Mouse (Mus musculus): Measurements from ENCODE around the gene Galnt18. TPM values are rescaled to one million over a fixed set of nuclear protein-coding genes. Genes with fewer than 3 reads are reported as not detected.

The Galnt18 gene
- total RNA-seq, 2 experiments from 2014 or later: 53.8 to 55.0 TPM

GRCm38 (mm10) chr7:111771251-111771801 lies 8.5 kb downstream of the Galnt18 start:
- DNase-seq: no peak

DNA sequence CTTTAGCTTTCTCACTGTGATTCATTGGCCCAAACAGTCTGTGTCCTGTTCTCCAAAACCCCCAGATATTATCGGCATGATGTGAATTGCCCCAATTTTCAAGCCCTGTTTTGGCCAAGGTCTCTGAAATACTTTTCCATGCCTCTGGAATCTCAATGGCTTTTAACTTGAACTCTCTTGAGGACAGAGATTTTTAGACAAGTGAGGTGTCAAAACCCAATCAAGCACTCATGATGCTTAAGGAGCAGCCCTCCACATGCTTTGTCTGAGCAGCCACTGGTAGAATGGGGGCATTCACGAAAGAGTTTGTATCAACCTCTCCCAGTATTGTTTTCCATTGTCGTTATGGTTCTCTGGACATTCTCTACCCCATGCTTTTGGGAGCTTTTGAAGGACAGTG lies 9.2 kb downstream of the Galnt18 start:
- DNase-seq: no peak

GRCm38 (mm10) chr7:111766145-111766767 lies 13.5 kb downstream of the Galnt18 start:
- DNase-seq: no peak

DNA sequence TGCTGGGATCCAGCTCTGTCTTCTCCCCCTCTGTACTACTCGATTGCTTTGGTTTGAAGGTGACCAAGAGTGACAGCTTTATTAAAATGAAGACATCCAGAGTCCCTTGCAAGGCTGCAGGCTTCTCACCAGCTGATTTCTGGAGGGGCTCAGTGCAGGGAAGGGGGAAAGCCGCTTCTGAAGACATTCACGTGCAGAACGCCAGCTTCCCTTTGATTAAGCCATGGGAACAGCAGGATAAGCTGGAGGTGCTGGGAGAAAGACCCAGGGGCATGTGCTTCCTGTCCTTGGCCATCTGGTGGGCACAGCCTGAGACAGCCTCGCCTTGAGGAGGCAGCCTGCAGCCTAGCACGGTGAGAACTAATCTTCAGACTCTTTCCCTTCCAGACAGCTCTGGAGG lies 17.0 kb downstream of the Galnt18 start:
- no peak for DNase-seq

GRCm38 (mm10) chr7:111748571-111749071 lies 31.2 kb downstream of the Galnt18 start:
- peak; percentile 36 to 42 for DNase-seq

DNA sequence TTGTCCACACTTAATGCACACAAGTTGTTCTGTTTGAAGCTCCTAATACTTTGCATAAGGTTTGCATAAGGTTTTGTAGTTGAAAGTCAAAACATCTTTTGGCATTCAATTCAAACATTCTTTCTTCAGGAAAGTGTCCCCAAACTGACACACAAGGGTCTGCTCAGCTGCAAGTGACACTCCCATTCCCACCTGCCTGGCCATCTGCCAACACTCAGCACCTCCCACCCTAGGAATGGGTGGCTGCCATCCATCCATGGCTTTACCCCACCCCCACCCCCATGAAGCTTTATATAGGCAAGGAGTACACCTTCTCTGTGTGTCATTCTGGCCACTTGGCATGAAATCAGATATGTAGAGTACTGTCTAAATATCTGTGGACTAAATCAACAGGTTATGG lies 35.0 kb downstream of the Galnt18 start:
- DNase-seq: no peak

DNA sequence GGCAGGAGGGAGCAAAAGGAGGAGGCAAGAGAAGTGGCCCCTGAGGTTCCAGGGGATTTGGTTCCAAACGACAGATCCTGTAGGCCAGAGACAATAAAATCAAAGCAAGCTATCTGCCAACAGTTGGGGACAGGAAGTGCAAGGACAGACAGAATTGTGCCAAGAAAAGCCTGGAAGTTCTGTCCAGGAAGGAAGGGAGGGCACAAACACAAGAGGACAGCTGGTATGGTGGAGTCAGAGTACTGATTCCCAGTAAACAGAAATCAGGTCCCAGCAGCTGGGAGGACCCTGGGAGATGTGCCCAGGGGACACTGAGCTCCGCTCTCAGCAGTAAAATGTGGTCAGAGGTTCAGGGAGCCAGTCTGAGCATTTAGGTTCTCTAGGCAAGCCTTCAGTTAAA lies 38.2 kb downstream of the Galnt18 start:
- no peak for DNase-seq

DNA sequence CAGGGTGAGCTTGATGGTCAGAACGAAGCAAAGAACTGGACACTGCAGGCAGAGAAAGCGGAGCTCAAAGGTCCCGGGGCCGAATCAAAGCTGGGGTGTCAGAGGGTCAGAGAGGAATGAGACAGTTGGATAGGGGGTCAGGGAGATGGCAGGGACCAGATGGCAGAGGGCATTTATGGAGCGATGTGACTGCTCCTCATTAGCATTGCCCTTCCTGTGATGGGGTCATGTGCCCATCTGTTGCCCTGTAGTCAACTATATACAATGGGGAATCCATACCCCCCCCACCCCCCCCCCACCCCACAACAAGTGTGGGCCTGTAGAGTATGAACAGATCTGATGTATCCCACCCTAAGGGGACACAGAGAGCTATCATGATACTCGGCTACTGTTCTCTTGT lies 39.7 kb downstream of the Galnt18 start:
- no peak for DNase-seq

DNA sequence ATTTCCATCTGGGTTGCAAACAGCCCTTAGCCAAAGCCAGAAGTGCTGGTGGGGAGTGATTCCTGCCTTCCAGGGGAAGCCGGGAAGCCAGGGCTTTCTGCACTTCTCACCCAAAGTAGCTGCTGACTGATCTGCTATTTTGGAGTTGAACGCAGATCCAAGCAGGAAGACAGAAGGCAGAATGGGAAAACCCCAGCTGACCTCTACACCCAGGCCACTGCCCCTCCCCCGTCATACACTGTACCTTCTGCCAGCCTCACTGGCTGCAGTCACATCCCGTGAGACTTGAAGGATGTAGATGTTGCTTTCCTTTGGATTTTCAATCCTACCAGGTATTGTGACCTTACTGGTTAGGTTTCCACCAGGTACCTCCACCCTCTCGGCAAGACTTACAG lies 40.4 kb downstream of the Galnt18 start:
- no peak for DNase-seq

- DNase-seq: no peak
Measured at GRCm38 (mm10) chr7:111738456-111739370, 41.1 kb downstream of the Galnt18 start.

DNA sequence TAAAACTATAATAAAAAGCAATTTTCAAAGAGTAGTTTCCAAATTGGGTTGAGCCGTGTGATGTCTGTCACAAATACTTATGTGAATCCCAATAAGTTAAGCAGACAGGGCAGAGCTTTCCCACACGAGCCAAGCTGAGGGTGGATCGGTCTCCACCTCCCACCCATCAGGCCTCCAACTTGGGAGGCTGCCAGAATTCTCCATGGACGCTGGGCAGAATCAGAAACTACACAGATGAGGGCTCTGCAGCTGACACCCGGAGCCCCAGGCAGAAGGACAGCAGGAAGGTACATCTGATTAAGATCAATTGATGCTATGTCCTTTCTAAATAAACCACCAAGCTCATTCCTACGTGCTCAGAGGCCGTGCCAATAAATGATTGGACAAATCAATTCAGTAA lies 42.4 kb downstream of the Galnt18 start:
- DNase-seq: no peak

GRCm38 (mm10) chr7:111736365-111736764 lies 43.4 kb downstream of the Galnt18 start:
- DNase-seq: no peak

- DNase-seq: no peak
Measured at GRCm38 (mm10) chr7:111730346-111731269, 49.2 kb downstream of the Galnt18 start.

GRCm38 (mm10) chr7:111726928-111727327 lies 52.8 kb downstream of the Galnt18 start:
- no peak for DNase-seq

- no peak for DNase-seq
Measured at GRCm38 (mm10) chr7:111724730-111725129, 55.0 kb downstream of the Galnt18 start.

GRCm38 (mm10) chr7:111724004-111724403 lies 55.8 kb downstream of the Galnt18 start:
- DNase-seq: no peak

- DNase-seq: no peak
Measured at GRCm38 (mm10) chr7:111721308-111721698, 58.5 kb downstream of the Galnt18 start.

- peak; percentile 69 to 80 for DNase-seq
Measured at GRCm38 (mm10) chr7:111720511-111721307, 59.1 kb downstream of the Galnt18 start.

GRCm38 (mm10) chr7:111718900-111719299 lies 60.9 kb downstream of the Galnt18 start:
- no peak for DNase-seq

DNA sequence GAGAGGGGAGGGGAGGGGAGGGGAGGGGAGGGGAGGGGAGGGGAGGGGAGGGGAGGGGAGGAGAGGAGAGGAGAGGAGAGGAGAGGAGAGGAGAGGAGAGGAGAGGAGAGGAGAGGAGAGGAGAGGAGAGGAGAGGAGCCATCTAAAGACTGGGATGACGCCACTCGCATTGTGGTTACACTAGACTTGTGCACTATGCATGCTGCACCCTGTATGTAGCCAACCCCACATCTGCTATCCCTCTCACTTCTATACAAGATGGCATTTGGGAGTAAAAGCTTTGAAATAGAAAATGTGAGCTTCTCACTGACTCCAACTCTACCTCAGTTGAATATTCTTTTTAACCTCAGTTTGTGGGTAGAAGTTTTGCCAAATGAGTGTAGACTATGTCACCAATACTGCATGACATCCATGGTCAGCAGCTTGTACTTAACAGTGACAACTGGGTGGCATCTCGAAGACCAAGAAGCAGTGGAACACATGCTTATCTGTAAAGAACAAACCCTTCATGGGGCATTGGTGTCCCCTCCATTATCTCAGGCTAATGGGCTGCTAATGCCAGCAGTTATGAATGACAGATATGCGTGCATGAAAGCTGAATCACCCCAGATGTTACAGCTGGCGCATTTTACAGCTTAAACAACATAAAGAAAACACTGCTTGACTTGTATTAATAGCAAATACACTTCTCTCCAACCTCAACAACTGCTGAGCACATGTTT lies 65.0 kb downstream of the Galnt18 start:
- no peak for DNase-seq

Measured in layer of hippocampus, postnatal 36 days (tissue).